Mouse (Mus musculus) monocyte, adult 2 months (primary cell): Measurements from ENCODE around the gene Tpst2.

Experiments used
- DNase-seq, 2 experiments: peaks; one replicate each; pipeline ENCODE4 v3.0.0; 2022; ENCODE audit warnings: low spot score in 2 of 2, low read depth in 1 of 2

Gene Tpst2

GRCm38 (mm10) chr5:112276267-112276873 is at the start of gene Tpst2:
TSS of gene Tpst2 (plus strand) at chr5:112276691.
- DNase-seq = peak; percentile 99 to 100

DNA sequence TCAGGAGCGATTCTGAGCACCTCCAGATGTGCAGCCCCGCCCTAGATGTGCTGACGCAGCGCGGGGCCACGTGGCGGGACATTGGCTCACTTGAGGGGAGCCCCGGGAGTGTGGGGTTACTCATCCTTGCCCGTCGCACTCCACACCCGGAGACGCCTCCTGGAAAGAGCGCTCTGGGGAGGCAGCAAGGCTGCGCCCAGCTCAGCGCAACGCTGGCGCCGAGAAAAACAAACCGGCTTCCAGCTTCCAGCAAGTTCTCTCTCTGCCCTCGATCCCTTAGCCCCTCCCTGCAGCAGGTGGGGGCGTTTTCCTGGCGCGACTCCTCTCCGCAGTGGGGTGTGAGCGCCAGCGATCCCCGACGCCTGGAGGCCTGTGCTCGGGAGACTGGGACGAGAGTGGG is 49.1 kb upstream of the Tpst2 start:
- DNase-seq = no peak

DNA sequence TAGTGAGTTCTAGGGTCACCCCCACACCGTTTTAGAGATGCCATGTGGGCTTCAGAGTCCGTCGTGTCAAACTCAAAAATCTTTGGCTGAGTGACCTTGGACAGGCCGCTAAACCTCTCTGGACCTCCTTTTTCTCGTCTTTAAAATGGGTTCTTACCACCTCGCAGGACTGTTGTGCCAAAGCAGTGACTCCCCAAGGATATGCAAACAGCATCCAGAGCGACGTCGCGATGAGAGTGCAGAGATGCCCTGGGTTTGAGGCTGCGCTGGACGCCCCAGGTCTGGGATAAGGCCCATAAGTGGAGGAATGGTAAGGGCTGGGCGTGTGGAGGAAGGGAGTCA is 48.6 kb upstream of the Tpst2 start:
- DNase-seq = no peak

- no peak for DNase-seq
These were observed 48.0 kb upstream of the Tpst2 start for GRCm38 (mm10) chr5:112228240-112229076.

GRCm38 (mm10) chr5:112235806-112236205 is 40.7 kb upstream of the Tpst2 start:
- DNase-seq = no peak

DNA sequence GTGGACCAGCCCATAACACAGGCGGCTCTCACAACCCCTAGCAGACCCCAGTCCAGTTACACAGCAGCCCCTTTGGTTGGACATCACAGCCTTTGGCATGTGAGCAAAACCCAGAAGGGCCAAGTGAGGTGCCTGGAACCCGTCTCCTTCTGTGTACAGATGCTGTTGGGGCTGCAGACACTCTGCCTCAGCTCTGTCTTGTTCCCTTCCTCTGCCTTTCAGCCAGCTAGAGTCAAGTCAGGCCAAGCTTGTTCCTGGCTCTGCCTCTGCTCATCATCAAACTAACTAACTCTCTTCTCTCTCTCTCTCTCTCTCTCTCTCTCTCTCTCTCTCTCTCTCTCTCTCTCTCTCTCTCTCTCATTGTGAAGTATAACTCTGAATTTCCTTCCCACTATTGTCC is 39.9 kb upstream of the Tpst2 start:
- DNase-seq = no peak

DNA sequence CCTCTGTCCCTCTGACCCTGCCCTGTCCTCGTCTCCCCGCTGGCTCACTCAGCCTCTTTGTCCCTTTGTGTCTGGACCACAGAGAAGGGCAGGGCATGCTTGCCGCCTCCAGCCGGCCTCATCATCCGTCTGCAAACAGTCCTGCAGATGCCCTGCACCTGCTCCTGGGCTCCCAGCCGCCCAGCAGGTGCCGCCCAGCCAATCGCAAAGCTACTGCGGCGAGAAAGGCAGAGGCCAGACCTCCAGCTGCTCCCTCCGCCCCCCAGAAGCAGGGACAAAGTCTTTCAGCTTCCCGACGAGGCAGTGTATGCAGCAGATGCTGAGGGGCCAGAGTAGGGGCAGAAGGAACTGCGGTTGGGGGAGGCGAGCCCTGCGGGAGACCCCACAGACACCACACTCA is 39.1 kb upstream of the Tpst2 start:
- DNase-seq = no peak

GRCm38 (mm10) chr5:112237866-112238570 is 38.5 kb upstream of the Tpst2 start:
- DNase-seq = no peak

DNA sequence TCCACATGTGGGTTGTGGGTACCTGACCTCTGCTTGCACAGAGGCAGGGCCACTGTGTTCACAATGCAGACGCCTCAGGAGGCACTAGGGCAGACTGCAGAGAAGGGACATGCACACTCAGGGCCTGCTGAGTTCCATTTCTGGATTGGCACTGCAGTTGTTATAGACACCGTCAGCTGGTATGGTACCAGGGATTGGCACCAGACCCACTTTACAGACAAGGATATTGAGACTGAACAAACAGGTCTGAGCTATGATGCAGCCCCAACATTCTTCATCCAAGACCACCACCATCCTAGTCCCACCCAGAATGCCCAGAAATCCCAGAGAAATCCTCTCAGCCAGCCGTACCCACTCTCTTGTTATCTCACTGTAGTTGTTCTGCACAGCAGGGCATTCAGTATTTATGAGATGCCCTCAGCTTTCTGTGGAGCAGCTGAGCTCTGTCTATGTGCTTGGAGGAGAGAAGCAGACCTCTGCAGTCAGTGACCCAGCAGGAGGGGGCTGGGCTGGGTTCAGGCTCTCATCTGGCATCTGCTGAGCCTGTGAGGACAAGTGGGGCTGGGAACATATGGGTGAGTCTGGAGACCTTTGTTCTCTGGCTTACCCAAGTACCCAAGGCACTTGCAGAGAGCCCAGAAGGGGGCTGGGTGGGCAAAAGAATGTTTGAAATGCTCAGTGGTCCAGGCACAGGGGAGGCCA is 37.6 kb upstream of the Tpst2 start:
- DNase-seq = no peak

- DNase-seq = peak; percentile 62 to 76
These were observed 35.7 kb upstream of the Tpst2 start for GRCm38 (mm10) chr5:112240761-112241160.

DNA sequence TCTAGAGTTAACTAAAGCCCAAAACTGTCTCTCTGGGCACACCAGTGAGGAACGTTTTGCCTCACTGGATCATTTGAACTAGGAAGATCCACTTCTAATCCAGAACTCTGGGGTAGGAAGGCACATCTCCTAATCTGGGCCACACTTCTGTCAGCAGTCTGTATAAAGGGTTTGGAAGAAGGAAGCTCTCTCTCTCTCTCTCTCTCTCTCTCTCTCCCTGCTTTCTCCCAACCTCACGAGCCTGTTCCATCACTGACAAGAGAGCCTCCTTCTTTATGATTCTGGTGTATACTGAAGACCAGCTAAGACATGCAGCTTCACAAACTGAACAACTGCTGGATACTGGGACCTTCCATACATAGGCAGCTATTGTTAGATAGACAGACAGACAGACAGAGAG is 34.6 kb upstream of the Tpst2 start:
- DNase-seq = no peak

DNA sequence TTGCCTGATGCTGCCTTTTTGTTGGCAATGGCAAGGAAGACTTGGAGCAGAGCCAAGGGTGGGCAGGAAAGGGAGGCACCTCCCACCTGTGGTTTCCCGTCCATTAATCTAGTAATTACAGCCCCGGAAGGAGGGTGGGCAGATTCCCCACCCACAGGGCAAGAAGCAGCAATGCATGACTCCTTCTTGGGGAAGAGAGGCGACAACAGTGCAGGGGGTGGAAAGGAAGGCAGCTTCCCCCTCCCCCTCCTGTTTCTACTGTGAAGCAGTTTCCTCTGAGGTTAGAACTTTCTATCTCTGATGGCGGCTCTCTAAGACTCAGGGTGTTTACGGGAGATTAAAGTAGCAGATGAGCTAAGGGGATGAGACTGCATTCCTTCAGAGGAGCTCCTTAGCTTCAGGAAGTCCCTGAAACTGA is 34.1 kb upstream of the Tpst2 start:
- no peak for DNase-seq

DNA sequence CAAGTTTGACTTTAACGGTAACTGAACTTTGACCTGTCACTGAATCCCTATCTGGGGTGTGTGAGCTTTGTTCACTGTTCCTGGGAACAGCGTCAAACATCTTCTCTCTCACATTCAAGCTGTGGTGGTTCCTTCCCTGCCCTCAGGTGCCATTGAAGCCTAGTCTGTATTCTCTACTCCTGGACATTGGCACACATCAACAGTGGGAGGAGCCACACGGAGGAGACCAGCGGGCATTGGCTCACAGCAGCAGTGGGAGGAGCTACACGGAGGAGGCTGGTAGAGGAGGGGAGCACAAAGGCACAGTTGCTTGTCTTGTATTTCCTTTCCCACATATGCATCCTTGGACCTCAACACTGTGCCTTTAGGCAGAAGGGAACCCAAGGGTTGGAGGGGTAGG is 33.5 kb upstream of the Tpst2 start:
- no peak for DNase-seq

- no peak for DNase-seq
These were observed 32.8 kb upstream of the Tpst2 start for GRCm38 (mm10) chr5:112243539-112244274.

DNA sequence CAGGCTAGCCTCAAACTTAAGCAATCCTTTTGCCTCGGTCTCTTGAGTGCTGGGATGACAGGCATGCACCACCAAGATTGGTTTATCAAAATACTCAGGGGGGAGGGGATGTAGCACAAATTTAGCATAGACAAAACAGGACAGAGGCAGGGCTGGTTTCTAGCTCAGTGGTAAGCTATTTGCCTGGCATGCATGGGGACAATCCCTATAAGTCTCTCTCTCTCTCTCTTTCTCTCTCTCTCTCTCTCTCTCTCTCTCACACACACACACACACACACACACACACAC is 32.3 kb upstream of the Tpst2 start:
- no peak for DNase-seq

DNA sequence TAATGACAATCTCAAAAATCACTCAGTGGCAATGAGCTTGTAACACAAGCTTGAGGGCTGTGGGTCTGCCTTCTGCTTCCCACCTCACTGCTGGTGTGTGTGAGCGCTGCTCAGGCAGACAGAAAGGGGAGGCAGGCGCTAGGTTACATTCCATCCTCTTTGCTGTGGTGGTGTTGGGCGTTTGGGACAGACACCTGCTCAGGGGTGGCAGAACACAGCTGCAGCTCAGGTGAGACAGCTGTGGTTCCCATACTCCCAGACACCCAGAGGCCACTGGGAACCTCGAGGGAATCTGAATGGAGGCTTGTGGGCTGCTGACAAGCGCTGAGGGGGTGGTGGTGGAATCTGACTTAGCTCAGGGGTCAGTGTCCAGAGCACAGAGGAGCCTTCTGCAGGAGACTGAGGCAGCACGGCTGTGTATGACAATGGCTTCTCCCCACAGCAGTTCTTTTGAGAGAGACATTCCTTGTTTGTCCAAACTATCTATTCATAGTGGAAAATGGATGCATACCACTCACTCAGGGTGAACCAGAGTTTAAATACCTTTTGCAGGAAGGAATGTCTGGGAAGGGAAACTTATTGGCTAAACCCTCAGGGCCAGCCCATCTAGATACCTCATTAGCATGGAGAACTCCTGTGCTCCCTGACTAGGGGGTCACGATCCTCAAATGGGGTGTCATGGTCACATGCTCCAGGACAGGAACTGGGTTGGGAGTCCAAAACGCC is 31.4 kb upstream of the Tpst2 start:
- DNase-seq = no peak

GRCm38 (mm10) chr5:112247399-112247798 is 29.1 kb upstream of the Tpst2 start:
- no peak for DNase-seq

DNA sequence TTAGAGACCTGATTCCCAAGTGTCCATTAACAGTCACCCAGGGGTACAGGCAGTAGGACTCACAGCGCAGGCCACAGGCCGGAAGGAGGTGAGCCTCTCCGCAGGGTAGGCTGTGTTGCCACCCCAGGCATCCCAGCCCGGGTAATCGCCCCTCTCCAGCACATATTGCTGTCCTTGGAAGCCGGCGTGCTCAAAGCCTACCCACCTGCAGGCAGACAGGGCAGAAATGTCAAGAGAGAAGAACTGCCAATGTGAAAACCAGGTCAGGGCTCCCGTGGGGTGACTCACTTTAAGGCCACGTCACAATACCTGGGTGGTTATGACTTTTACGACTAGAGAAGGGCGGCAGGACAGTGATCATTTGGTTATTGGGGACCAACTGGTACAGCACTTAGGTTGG is 27.4 kb upstream of the Tpst2 start:
- no peak for DNase-seq

DNA sequence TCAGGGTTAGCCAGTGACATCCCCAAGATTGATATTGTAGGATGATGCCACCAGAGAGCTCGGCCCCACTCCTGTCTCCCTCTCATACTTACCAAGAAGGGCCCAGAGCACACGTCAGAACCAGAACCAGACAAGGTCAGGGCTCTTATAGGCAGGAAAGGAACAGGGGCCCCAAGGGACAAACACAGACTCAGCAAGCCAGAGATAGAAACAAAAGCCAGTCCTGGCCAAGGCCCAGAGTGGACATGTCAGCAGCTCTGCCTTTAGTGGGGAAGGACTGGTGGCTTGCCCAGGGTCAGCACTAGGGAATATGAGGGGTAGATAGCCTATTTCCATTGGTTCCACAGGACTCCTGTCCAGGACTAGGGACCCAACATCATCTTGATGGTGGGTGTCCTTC is 24.1 kb upstream of the Tpst2 start, which contains the start of gene Cryba4:
Gene Cryba4, minus strand, starts transcription at position 119 of the 400 bp plus-strand sequence.
- DNase-seq = no peak

DNA sequence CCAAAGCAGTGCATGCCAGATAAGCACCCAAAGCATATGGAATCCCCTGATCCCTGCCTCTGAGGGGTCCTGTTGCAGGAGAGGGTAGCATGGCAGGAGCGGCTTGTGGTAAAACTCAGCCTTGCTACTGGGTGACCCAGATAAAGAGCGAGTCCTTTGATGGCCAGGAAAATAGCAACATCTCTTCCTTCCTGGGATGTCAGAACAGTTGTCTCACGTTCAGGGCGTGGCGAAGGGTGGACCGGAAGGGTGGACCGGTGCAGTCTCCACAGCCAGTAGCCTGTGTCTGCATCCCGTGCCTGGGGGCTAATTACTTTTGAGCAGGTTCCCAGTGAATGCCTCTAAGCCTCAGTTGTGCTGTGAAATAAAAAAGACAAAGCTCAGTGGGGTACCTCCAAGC is 23.3 kb upstream of the Tpst2 start:
- no peak for DNase-seq
